Mouse (Mus musculus) forebrain, embryonic 11.5 days (tissue): ENCODE results near the gene Guca1b. TPM values are rescaled to one million over a fixed set of nuclear protein-coding genes. Genes with fewer than 3 reads are reported as not detected.
"Not testable (repeated sequence)": the region's sequence is repeated elsewhere in the genome, so short reads cannot be mapped to it uniquely, and the experiment has no call there.

Source experiments
- ATAC-seq: fragments of 200-750 bp; cut with Nextera tagmentation; replicated peaks from 2 replicates; pipeline ENCODE4 v1.8.0; 2017; ENCODE audit warnings: moderate TSS enrichment; ENCODE audit not compliant: low FRiP score
- DNase-seq: peaks from one replicate; pipeline ENCODE4 v3.0.0-alpha.2; 2017; ENCODE audit warnings: low spot score
- H3K27ac ChIP-seq: fragments of 300-500 bp; sonication (generic); 2 replicates; pipeline ENCODE4 v1.5.1; 2014; ENCODE audit warnings: low read depth, low read length
- H3K27me3 ChIP-seq: fragments of 300-500 bp; sonication (generic); 2 replicates; pipeline ENCODE4 v1.6.1; 2014; ENCODE audit warnings: mild to moderate bottlenecking, low read length, mixed read lengths; ENCODE audit not compliant: control insufficient read depth, insufficient read depth
- H3K36me3 ChIP-seq: fragments of 300-500 bp; sonication (generic); 2 replicates; pipeline ENCODE4 v1.6.1; 2014; ENCODE audit warnings: mild to moderate bottlenecking, low read length, moderate library complexity, mixed read lengths; ENCODE audit not compliant: control insufficient read depth, insufficient read depth
- H3K4me1 ChIP-seq: fragments of 300-500 bp; sonication (generic); replicated peaks from 2 replicates; pipeline ENCODE4 v1.6.1; 2014; ENCODE audit warnings: low read length, mixed read lengths; ENCODE audit not compliant: control insufficient read depth, insufficient read depth
- H3K4me2 ChIP-seq: fragments of 300-500 bp; sonication (generic); 2 replicates; pipeline ENCODE4 v1.6.1; 2014; ENCODE audit warnings: low read depth, mild to moderate bottlenecking, low read length, moderate library complexity, mixed read lengths; ENCODE audit not compliant: severe bottlenecking
- H3K4me3 ChIP-seq: fragments of 300-500 bp; sonication (generic); 2 replicates; pipeline ENCODE4 v1.5.1; 2014; ENCODE audit warnings: low read depth, low read length
- H3K9ac ChIP-seq: fragments of 300-500 bp; sonication (generic); 2 replicates; pipeline ENCODE4 v1.6.1; 2014; ENCODE audit warnings: low read length
- H3K9me3 ChIP-seq: fragments of 300-500 bp; sonication (generic); 2 replicates; pipeline ENCODE4 v1.6.1; 2016; ENCODE audit warnings: low read length, mixed read lengths; ENCODE audit not compliant: control insufficient read depth
- WGBS: fragments of 180-500 bp; shearing (Covaris S2); extraction: QIAGEN DNeasy Blood & Tissue Kit; methylation state at CpG from one replicate; pipeline ENCODE4 v1.1.7; 2014; 5-methylcytosine and 5-hydroxymethylcytosine counted together
- polyA plus RNA-seq: library from polyadenylated mRNA; unstranded; fragments of >200 nt; fragmentation: Nextera tagmentation; extraction: Ambion mirVana; gene quantifications from 2 replicates; pipeline ENCODE4 v1.2.1, GENCODE M21; 2014

The Guca1b gene
- polyA plus RNA-seq, 1 experiment from 2014 or later, result 0.48 TPM

DNA sequence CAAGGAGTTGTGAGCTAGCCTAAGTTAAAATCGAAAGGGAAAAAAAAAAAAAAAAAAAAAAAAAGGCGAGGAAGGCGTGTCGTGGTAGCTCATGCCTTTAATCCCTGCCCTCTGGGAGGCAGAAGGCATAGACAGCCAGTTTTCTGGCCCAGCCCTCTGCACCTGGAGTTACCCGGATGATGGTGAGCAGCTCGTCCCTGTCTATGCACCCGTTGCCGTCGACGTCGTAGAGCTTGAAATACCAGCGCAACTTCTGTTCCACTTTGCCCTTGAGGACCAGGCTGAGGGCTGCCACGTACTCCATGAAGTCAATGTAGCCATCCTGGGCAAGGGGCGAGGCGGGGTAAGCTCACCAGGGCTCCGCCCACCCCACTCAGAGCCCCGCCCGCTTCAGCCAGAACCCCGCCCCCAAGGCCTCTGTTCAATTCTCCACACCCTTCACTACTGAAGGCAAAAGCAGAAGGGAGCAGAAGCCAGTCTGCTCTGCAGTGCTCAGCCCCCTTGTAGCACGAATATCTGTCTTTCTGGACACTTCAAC, 10.3 kb downstream of the Guca1b start:
- 0 out of 2 replicates have a peak, but pooled peaks have one; percentile 51 for ATAC-seq

GRCm38 (mm10) chr17:47399091-47399490, 13.9 kb downstream of the Guca1b start:
- no peak overlapping the region for H3K9ac ChIP-seq
- H3K9me3 ChIP-seq, result no peaks in the 10 kb centered on the region
- H3K27me3 ChIP-seq, result peaks cover 27% of the 10 kb centered on the region
- no peak overlapping the region for H3K4me3 ChIP-seq
- H3K27ac ChIP-seq, result no peak overlapping the region
- no peak for DNase-seq
- ATAC-seq, result no peak
- H3K4me1 ChIP-seq, result no peaks in the 10 kb centered on the region; the same call in 1 of the 2 replicates
- H3K36me3 ChIP-seq, result no peaks in the 10 kb centered on the region
- 85% methylated on average over 8 of the region's 8 CpGs for WGBS
- H3K4me2 ChIP-seq, result no peak overlapping the region

More for the DNA sequence above, 10.3 kb downstream of the Guca1b start:
- WGBS, result 5% methylated on average over 20 of the region's 20 CpGs
- peaks cover 26% of the 10 kb centered on the region for H3K27me3 ChIP-seq
- no peak overlapping the region for H3K27ac ChIP-seq
- no peaks in the 10 kb centered on the region; the same call in 1 of the 2 replicates for H3K4me1 ChIP-seq
- H3K4me2 ChIP-seq, result peak overlapping the region; percentile 34
- H3K4me3 ChIP-seq, result peak overlapping the region; percentile 14; the same call in 1 of the 2 replicates
- peak; percentile 68 for DNase-seq
- H3K9me3 ChIP-seq, result no peaks in the 10 kb centered on the region
- H3K36me3 ChIP-seq, result no peaks in the 10 kb centered on the region
- H3K9ac ChIP-seq, result no peak overlapping the region

- 10% methylated on average over 10 of the region's 10 CpGs for WGBS
- H3K27ac ChIP-seq, result no peak within 1 kb of the TSS
- no peak within 1 kb of the TSS for H3K9ac ChIP-seq
- no peaks in the 10 kb centered on the region for H3K36me3 ChIP-seq
- no peaks in the 10 kb centered on the region for H3K4me1 ChIP-seq
- peaks cover 13% of the 10 kb centered on the region for H3K27me3 ChIP-seq
- H3K9me3 ChIP-seq, result no peaks in the 10 kb centered on the region
- no peak within 1 kb of the TSS for H3K4me3 ChIP-seq
- H3K4me2 ChIP-seq, result no peak within 1 kb of the TSS
- ATAC-seq, result no peak
- DNase-seq, result no peak
These were observed 15.3 kb downstream of the Guca1b start, which contains the start of gene Guca1a for GRCm38 (mm10) chr17:47400451-47400850. Gene Guca1a, minus strand, starts transcription at chr17:47400584.

GRCm38 (mm10) chr17:47407717-47408557, 22.7 kb downstream of the Guca1b start:
- Histone ChIP-seq H3K9me3 (no peaks in the 10 kb centered on the region), H3K36me3 (no peaks in the 10 kb centered on the region), H3K27me3 (peaks cover 20% of the 10 kb centered on the region), H3K4me3 (no peak overlapping the region), H3K9ac (no peak overlapping the region), H3K4me1 (no peaks in the 10 kb centered on the region), H3K27ac (no peak overlapping the region), H3K4me2 (no peak overlapping the region)
- DNase-seq (no peak), ATAC-seq (no peak)
- 64% methylated on average over 10 of the region's 10 CpGs for WGBS

DNA sequence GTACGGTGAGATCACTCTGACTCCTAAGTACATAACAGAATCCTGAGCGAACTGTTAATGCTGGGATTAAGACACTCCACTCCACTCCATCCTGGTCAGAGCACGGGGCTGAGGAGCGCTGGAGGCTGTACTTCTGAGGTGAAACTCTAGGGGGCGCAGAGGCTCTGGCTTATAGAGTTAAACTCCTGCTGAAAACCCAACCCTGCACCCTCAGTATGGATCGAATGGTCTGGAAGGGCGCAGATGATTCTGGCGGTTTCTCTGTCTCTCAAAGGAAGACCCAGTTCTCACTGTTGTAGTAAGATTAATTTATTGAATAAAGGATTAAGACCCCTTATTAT, 23.3 kb downstream of the Guca1b start:
- Histone ChIP-seq H3K4me3 (no peak overlapping the region), H3K9me3 (no peaks in the 10 kb centered on the region), H3K9ac (no peak overlapping the region), H3K4me2 (no peak overlapping the region), H3K36me3 (no peaks in the 10 kb centered on the region), H3K27ac (no peak overlapping the region), H3K27me3 (peaks cover 20% of the 10 kb centered on the region), H3K4me1 (no peaks in the 10 kb centered on the region)
- ATAC-seq (0 out of 2 replicates have a peak, but pooled peaks have one; percentile 24), DNase-seq (peak; percentile 84)
- WGBS, result 22% methylated on average over 8 of the region's 8 CpGs

- Histone ChIP-seq H3K4me3 (peak overlapping the region; percentile 22), H3K9ac (peak overlapping the region; percentile 20; the same call in 1 of the 2 replicates), H3K4me2 (peak overlapping the region; percentile 45), H3K27me3 (peaks cover 20% of the 10 kb centered on the region)
- not testable (repeated sequence) for DNase-seq, H3K9me3 ChIP-seq, H3K27ac ChIP-seq, H3K36me3 ChIP-seq, ATAC-seq, H3K4me1 ChIP-seq
- 3% methylated on average over 72 of the region's 74 CpGs for WGBS
These were observed 25.0 kb downstream of the Guca1b start for GRCm38 (mm10) chr17:47409897-47410861.

DNA sequence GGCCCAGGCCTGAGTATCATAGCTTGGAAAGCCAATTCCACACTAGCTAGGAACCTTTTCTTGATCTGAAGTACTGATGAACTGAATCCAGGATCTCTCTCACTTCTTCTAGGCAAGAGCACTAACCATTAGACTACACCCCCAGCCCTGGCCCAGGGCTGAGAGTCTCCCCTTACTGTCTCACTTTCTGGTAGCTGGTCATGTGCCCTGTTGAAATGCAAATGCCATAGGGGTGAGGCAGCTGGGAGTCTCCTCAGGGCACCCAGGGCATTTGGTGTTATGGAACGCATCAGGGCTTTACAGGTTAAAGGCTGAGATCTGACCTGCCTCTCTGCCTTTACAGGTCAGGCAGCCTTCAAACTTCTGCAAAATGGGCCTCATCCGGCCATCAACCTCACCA, 35.0 kb downstream of the Guca1b start:
- Histone ChIP-seq H3K4me3 (no peak overlapping the region), H3K4me2 (no peak overlapping the region), H3K27me3 (no peaks in the 10 kb centered on the region), H3K9ac (no peak overlapping the region), H3K36me3 (no peaks in the 10 kb centered on the region), H3K4me1 (no peaks in the 10 kb centered on the region), H3K9me3 (no peaks in the 10 kb centered on the region), H3K27ac (no peak overlapping the region)
- ATAC-seq, result no peak
- WGBS, result 79% methylated on average over 2 of the region's 2 CpGs
- no peak for DNase-seq

DNA sequence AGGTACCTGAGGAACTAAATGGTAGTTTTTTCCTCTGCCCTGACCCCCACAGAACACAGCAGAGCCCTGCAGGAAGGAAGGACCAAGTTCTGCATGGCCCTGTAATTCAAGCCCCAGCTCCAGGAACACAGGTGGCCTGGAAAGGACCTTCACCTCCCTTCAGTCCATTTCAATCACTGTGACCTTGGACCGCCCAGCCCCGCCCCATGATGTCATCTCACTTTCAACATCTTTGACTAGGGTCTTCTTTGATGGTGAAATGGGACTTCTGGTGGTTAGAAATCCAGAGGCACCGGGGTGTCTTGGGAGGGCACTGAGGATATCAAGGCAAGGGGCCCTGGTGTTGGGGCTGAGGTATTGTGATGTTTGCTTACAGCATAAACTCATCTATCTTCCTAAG, 36.4 kb downstream of the Guca1b start:
- Histone ChIP-seq H3K27me3 (no peaks in the 10 kb centered on the region), H3K36me3 (no peaks in the 10 kb centered on the region), H3K4me2 (no peak overlapping the region), H3K9me3 (no peaks in the 10 kb centered on the region), H3K4me3 (no peak overlapping the region), H3K4me1 (no peaks in the 10 kb centered on the region), H3K9ac (no peak overlapping the region), H3K27ac (no peak overlapping the region)
- WGBS, result 76% methylated on average over 3 of the region's 3 CpGs
- no peak for DNase-seq
- ATAC-seq, result no peak
